Mouse (Mus musculus): Measurements from ENCODE around the gene Tlr11.

Tlr11 gene

GRCm38 (mm10) chr14:50357593-50357992, at the start of gene Tlr11:
Gene Tlr11 (plus strand): TSS chr14:50357914.
- no peak for DNase-seq (ENCODE audit: low spot score)

GRCm38 (mm10) chr14:50326661-50327060, 31.1 kb upstream of the Tlr11 start, which contains the start of gene Olfr734:
Gene Olfr734 (minus strand): TSS chr14:50326761.
- no peak for DNase-seq (ENCODE audit: low spot score)

- DNase-seq (ENCODE audit: low spot score) = no peak
Observed at GRCm38 (mm10) chr14:50348796-50349195, 8.9 kb upstream of the Tlr11 start, which contains the start of gene Olfr735. Gene Olfr735 (minus strand): TSS chr14:50348872.

- peak; percentile 7 for DNase-seq (ENCODE audit: low spot score)
Observed at GRCm38 (mm10) chr14:50352438-50352837, 5.3 kb upstream of the Tlr11 start.

- no peak for DNase-seq (ENCODE audit: low spot score)
Observed at GRCm38 (mm10) chr14:50356725-50357124, 989 bp upstream of the Tlr11 start.

- DNase-seq (ENCODE audit: low spot score) = no peak
Observed at GRCm38 (mm10) chr14:50360480-50360879, 2.8 kb downstream of the Tlr11 start.

GRCm38 (mm10) chr14:50363561-50363960, 5.8 kb downstream of the Tlr11 start:
- DNase-seq (ENCODE audit: low spot score) = no peak

GRCm38 (mm10) chr14:50380863-50381262, 23.1 kb downstream of the Tlr11 start, which contains the start of gene Olfr736:
Gene Olfr736 (plus strand): TSS chr14:50381163.
- no peak for DNase-seq (ENCODE audit: low spot score)

- DNase-seq (ENCODE audit: low spot score) = no peak
Observed at GRCm38 (mm10) chr14:50407268-50407667, 49.6 kb downstream of the Tlr11 start, which contains the start of gene Olfr738. Gene Olfr738 (plus strand): TSS chr14:50407568.

All from embryo, embryonic 10 days (tissue).